Mouse (Mus musculus): ENCODE measurements around the gene Gsdma2. TPM values are rescaled to one million over a fixed set of nuclear protein-coding genes. Genes with fewer than 3 reads are reported as not detected.

Gene Gsdma2
- polyA plus RNA-seq, 1 experiment from 2014 or later, result not detected

- no peak within 1 kb of the TSS for H3K4me2 ChIP-seq (ENCODE audit: low read length)
- H3K27me3 ChIP-seq (replicated peaks; ENCODE audit: control insufficient read depth, insufficient read depth, low read length), result no peaks in the 10 kb centered on the region
- H3K9me3 ChIP-seq (replicated peaks; ENCODE audit: control insufficient read depth, low read length), result no peaks in the 10 kb centered on the region
- no peaks in the 10 kb centered on the region for H3K4me1 ChIP-seq (ENCODE audit: control insufficient read depth, insufficient read depth, low read length)
- no peak for ATAC-seq
- WGBS, result 39% methylated on average over 10 of the region's 10 CpGs
- H3K9ac ChIP-seq (ENCODE audit: low read length), result no peak within 1 kb of the TSS; the same call in 1 of the 2 replicates
- H3K27ac ChIP-seq (ENCODE audit: low read depth, low read length), result no peak within 1 kb of the TSS
- no peak within 1 kb of the TSS for H3K4me3 ChIP-seq (ENCODE audit: low read depth, low read length)
- peaks cover 20% of the 10 kb centered on the region for H3K36me3 ChIP-seq (ENCODE audit: control insufficient read depth, insufficient read depth, low read length)
- no peak for DNase-seq (ENCODE audit: low spot score)
These were observed 54.7 kb downstream of the Gsdma2 start, which contains the start of gene Csf3 for GRCm38 (mm10) chr11:98701213-98701670. Gene Csf3 (plus strand): TSS chr11:98701263.

GRCm38 (mm10) chr11:98702323-98702722 lies 55.8 kb downstream of the Gsdma2 start:
- no peak overlapping the region for H3K9ac ChIP-seq (ENCODE audit: low read length)
- no peaks in the 10 kb centered on the region for H3K27me3 ChIP-seq (replicated peaks; ENCODE audit: control insufficient read depth, insufficient read depth, low read length)
- no peak overlapping the region for H3K4me2 ChIP-seq (ENCODE audit: low read length)
- ATAC-seq (no peak), DNase-seq (ENCODE audit: low spot score) (no peak)
- H3K4me3 ChIP-seq (ENCODE audit: low read depth, low read length), result no peak overlapping the region
- H3K4me1 ChIP-seq (ENCODE audit: control insufficient read depth, insufficient read depth, low read length), result no peaks in the 10 kb centered on the region
- WGBS, result 71% methylated on average over 5 of the region's 5 CpGs
- H3K27ac ChIP-seq (ENCODE audit: low read depth, low read length), result no peak overlapping the region
- H3K36me3 ChIP-seq (ENCODE audit: control insufficient read depth, insufficient read depth, low read length), result peaks cover 31% of the 10 kb centered on the region
- no peaks in the 10 kb centered on the region for H3K9me3 ChIP-seq (replicated peaks; ENCODE audit: control insufficient read depth, low read length)

- Histone ChIP-seq H3K4me1 (ENCODE audit: control insufficient read depth, insufficient read depth, low read length) (no peaks in the 10 kb centered on the region), H3K27ac (ENCODE audit: low read depth, low read length) (no peak overlapping the region), H3K4me2 (ENCODE audit: low read length) (no peak overlapping the region), H3K36me3 (ENCODE audit: control insufficient read depth, insufficient read depth, low read length) (peaks cover 58% of the 10 kb centered on the region), H3K4me3 (ENCODE audit: low read depth, low read length) (no peak overlapping the region), H3K9me3 (replicated peaks; ENCODE audit: control insufficient read depth, low read length) (no peaks in the 10 kb centered on the region), H3K27me3 (replicated peaks; ENCODE audit: control insufficient read depth, insufficient read depth, low read length) (no peaks in the 10 kb centered on the region), H3K9ac (ENCODE audit: low read length) (no peak overlapping the region)
- ATAC-seq, result no peak
- WGBS, result 89% methylated on average over 10 of the region's 10 CpGs
- DNase-seq (ENCODE audit: low spot score), result no peak
These were observed 58.5 kb downstream of the Gsdma2 start for GRCm38 (mm10) chr11:98705021-98705420.

Other genes with a start within 250 kb of the Gsdma2 start
- gene Pgap3, start 246.3 kb upstream of the Gsdma2 start, polyA plus RNA-seq (2014; fragmentation: Nextera tagmentation; extraction: Ambion mirVana), result 6.1 and 6.9 TPM in 2 replicates
- gene Erbb2, start 234.3 kb upstream of the Gsdma2 start, polyA plus RNA-seq (2014; fragmentation: Nextera tagmentation; extraction: Ambion mirVana), result 5.6 and 5.9 TPM in 2 replicates
- gene Mien1, start 207.8 kb upstream of the Gsdma2 start, polyA plus RNA-seq (2014; fragmentation: Nextera tagmentation; extraction: Ambion mirVana), result 279 and 290 TPM in 2 replicates
- gene Grb7, start 200.4 kb upstream of the Gsdma2 start, polyA plus RNA-seq (2014; fragmentation: Nextera tagmentation; extraction: Ambion mirVana), result 0.38 and 0.41 TPM in 2 replicates
- gene Ikzf3, start 100.7 kb upstream of the Gsdma2 start, polyA plus RNA-seq (2014; fragmentation: Nextera tagmentation; extraction: Ambion mirVana), result not detected in 2 replicates
- not detected in 2 replicates for gene Zpbp2, start 95.7 kb upstream of the Gsdma2 start, polyA plus RNA-seq (2014; fragmentation: Nextera tagmentation; extraction: Ambion mirVana)
- 24.7 and 24.8 TPM in 2 replicates for gene Ormdl3, start 59.4 kb upstream of the Gsdma2 start, polyA plus RNA-seq (2014; fragmentation: Nextera tagmentation; extraction: Ambion mirVana)
- not detected in 2 replicates for gene Lrrc3c, start 48.5 kb upstream of the Gsdma2 start, polyA plus RNA-seq (2014; fragmentation: Nextera tagmentation; extraction: Ambion mirVana)
- gene Gm12355, start 21.1 kb upstream of the Gsdma2 start, polyA plus RNA-seq (2014; fragmentation: Nextera tagmentation; extraction: Ambion mirVana), result 0.88 and 1.3 TPM in 2 replicates
- not detected in 2 replicates for gene Gsdma3, start 20.4 kb upstream of the Gsdma2 start, polyA plus RNA-seq (2014; fragmentation: Nextera tagmentation; extraction: Ambion mirVana)
- not detected in 2 replicates for gene Gsdma, start 17.6 kb downstream of the Gsdma2 start, polyA plus RNA-seq (2014; fragmentation: Nextera tagmentation; extraction: Ambion mirVana)
- 121 and 144 TPM in 2 replicates for gene Psmd3, start 35.8 kb downstream of the Gsdma2 start, polyA plus RNA-seq (2014; fragmentation: Nextera tagmentation; extraction: Ambion mirVana)
- not detected in 2 replicates for gene Csf3, start 54.5 kb downstream of the Gsdma2 start, polyA plus RNA-seq (2014; fragmentation: Nextera tagmentation; extraction: Ambion mirVana)
- gene Med24, start 82.7 kb downstream of the Gsdma2 start, polyA plus RNA-seq (2014; fragmentation: Nextera tagmentation; extraction: Ambion mirVana), result 76.0 and 85.9 TPM in 2 replicates
- gene Thra, start 93.9 kb downstream of the Gsdma2 start, polyA plus RNA-seq (2014; fragmentation: Nextera tagmentation; extraction: Ambion mirVana), result 164 and 199 TPM in 2 replicates
- 2.2 and 3.1 TPM in 2 replicates for gene Nr1d1, start 128.6 kb downstream of the Gsdma2 start, polyA plus RNA-seq (2014; fragmentation: Nextera tagmentation; extraction: Ambion mirVana)
- gene Msl1, start 148.8 kb downstream of the Gsdma2 start, polyA plus RNA-seq (2014; fragmentation: Nextera tagmentation; extraction: Ambion mirVana), result 19.3 and 20.5 TPM in 2 replicates
- 41.0 and 45.0 TPM in 2 replicates for gene Casc3, start 158.1 kb downstream of the Gsdma2 start, polyA plus RNA-seq (2014; fragmentation: Nextera tagmentation; extraction: Ambion mirVana)
- 3.0 and 4.5 TPM in 2 replicates for gene Rapgefl1, start 190.0 kb downstream of the Gsdma2 start, polyA plus RNA-seq (2014; fragmentation: Nextera tagmentation; extraction: Ambion mirVana)
- 3.3 and 3.7 TPM in 2 replicates for gene Wipf2, start 216.9 kb downstream of the Gsdma2 start, polyA plus RNA-seq (2014; fragmentation: Nextera tagmentation; extraction: Ambion mirVana)

Data from forebrain, embryonic 14.5 days (tissue).